Mouse (Mus musculus) hindbrain, embryonic 16.5 days (tissue): ENCODE data around the gene Tnfaip8l2. TPM values are rescaled to one million over a fixed set of nuclear protein-coding genes. Genes with fewer than 3 reads are reported as not detected.
A peak's percentile ranks its signal among the peaks of the same experiment; 100 is the strongest.

Source experiments
- ATAC-seq: fragments of 200-750 bp; cut with Nextera tagmentation; 2 replicates; pipeline ENCODE4 v1.8.0; 2017; ENCODE audit warnings: moderate TSS enrichment, moderate library complexity
- H3K27ac ChIP-seq: fragments of 300-500 bp; sonication (generic); 2 replicates; pipeline ENCODE4 v1.5.1; 2014; ENCODE audit warnings: low read depth, mild to moderate bottlenecking, control low read depth, low read length, moderate library complexity
- H3K27me3 ChIP-seq: fragments of 300-500 bp; sonication (generic); replicated peaks from 2 replicates; pipeline ENCODE4 v1.6.1; 2014; ENCODE audit warnings: low read length; ENCODE audit not compliant: control insufficient read depth, insufficient read depth
- H3K36me3 ChIP-seq: fragments of 300-500 bp; sonication (generic); 2 replicates; pipeline ENCODE4 v1.6.1; 2014; ENCODE audit warnings: mild to moderate bottlenecking, low read length, moderate library complexity, mixed read lengths; ENCODE audit not compliant: control insufficient read depth, insufficient read depth
- H3K4me1 ChIP-seq: fragments of 300-500 bp; sonication (generic); 2 replicates; pipeline ENCODE4 v1.6.1; 2014; ENCODE audit warnings: low read depth, low read length; ENCODE audit not compliant: control insufficient read depth, insufficient read depth
- H3K4me2 ChIP-seq: fragments of 300-500 bp; sonication (generic); 2 replicates; pipeline ENCODE4 v1.6.1; 2014; ENCODE audit warnings: mild to moderate bottlenecking, low read length, control low read depth, moderate library complexity
- H3K4me3 ChIP-seq: fragments of 300-500 bp; sonication (generic); 2 replicates; pipeline ENCODE4 v1.5.1; 2014; ENCODE audit warnings: mild to moderate bottlenecking, low read length, control low read depth, moderate library complexity
- H3K9ac ChIP-seq: fragments of 300-500 bp; sonication (generic); 2 replicates; pipeline ENCODE4 v1.6.1; 2014; ENCODE audit warnings: low read depth, mild to moderate bottlenecking, control low read depth, low read length, moderate library complexity
- H3K9me3 ChIP-seq: fragments of 300-500 bp; sonication (generic); 2 replicates; pipeline ENCODE4 v1.6.1; 2014; ENCODE audit warnings: mild to moderate bottlenecking, low read length, moderate library complexity; ENCODE audit not compliant: control insufficient read depth
- WGBS: fragments of 180-500 bp; shearing (Covaris S2); extraction: QIAGEN DNeasy Blood & Tissue Kit; methylation state at CpG from one replicate; pipeline ENCODE4 v1.1.7; 2014; 5-methylcytosine and 5-hydroxymethylcytosine counted together
- polyA plus RNA-seq: library from polyadenylated mRNA; unstranded; fragments of >200 nt; fragmentation: Nextera tagmentation; extraction: Ambion mirVana; gene quantifications from 2 replicates; pipeline ENCODE4 v1.2.1, GENCODE M21; 2015

Tnfaip8l2 gene
- polyA plus RNA-seq, 1 experiment from 2014 or later: 3.0 TPM

DNA sequence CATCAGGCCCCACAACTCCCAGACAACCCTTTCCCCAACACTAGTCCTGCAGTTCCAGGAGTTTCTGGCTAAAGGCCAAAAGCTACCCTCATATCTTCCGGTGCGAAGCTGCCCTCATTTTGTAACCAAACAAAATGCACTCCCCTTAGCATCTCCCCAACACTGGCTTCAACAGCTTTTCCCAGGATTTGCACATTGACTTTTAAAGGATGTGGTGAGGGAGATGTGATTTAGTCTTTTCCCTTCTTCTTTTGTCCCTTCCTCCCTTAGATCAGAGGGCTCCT is 20.1 kb upstream of the Tnfaip8l2 start:
- WGBS: 13% methylated on average over 2 of the region's 2 CpGs
- H3K9ac ChIP-seq: peak overlapping the region; percentile 86
- H3K4me2 ChIP-seq: peak overlapping the region; percentile 77
- H3K4me3 ChIP-seq: peak overlapping the region; percentile 82
- no peaks in the 10 kb centered on the region for H3K9me3 ChIP-seq
- H3K27me3 ChIP-seq: no peaks in the 10 kb centered on the region
- peaks cover 20% of the 10 kb centered on the region for H3K36me3 ChIP-seq
- ATAC-seq: no peak
- H3K4me1 ChIP-seq: peaks cover 36% of the 10 kb centered on the region
- H3K27ac ChIP-seq: peak overlapping the region; percentile 31; the same call in 1 of the 2 replicates

DNA sequence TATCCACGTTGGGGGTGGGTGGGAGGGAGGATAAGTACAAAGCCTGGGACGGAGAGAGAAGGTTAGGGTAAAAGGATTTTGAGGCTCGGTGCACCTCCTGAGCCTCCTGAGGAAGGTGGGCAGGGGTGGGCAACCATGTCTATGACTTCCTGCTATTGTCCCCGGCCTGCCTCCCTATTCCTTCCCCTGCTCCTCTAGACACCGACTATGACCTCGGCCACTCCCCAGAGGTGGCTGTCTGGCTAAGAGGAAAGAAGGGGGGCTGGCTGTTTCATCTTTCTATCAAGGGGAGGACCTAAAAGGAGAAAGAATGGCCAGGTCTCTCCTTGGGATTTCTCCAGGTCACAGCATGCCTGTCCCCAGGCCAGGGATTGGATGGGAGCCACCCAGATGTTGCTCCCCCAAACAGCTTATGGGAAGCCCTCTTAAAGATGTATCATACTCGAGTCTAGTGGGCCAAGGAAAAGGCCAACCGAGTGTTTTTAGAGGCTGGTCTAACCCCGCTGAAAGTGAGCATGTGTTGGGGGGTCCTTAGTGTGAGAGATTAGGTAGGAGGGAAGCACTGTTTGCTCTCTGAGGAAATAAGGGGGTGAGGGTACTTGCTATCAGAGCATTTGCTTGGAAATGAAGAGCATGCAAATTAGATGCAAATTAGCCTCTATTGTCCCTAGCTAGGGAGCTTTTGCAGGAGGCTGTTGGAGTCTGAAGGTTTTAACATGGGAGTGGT is 19.6 kb upstream of the Tnfaip8l2 start:
- 2% methylated on average over 9 of the region's 9 CpGs for WGBS
- peak overlapping the region; percentile 77 for H3K4me2 ChIP-seq
- ATAC-seq: no peak

DNA sequence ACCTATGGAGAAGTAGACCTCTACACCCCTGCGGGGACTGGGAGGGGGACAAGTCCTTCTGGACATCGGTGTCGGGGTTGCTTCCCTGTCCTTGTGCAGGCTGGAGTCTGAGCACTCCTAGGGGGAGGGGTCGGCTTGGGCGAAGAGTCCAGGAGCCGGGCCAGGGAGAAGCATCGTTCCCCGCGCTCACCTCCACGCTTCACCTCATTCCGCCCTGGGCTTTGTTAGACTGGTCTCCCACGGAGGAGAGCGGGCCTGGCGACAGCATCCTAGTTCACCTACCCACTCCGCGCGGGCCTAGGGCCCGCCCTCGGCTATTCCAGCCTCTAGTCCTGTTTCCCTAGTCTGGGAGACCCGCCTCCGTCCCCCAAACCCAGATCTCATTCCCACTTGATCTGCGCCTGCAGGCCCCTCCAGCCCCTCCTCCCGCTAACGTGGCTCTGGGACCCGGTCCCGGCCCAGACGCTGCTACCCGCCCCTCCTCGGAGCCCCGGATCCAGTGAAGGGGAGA is 18.9 kb upstream of the Tnfaip8l2 start:
- Histone ChIP-seq H3K4me3 (peak overlapping the region; percentile 82), H3K9me3 (no peaks in the 10 kb centered on the region), H3K4me2 (peak overlapping the region; percentile 77), H3K27me3 (no peaks in the 10 kb centered on the region), H3K9ac (peak overlapping the region; percentile 86), H3K4me1 (peaks cover 36% of the 10 kb centered on the region), H3K27ac (peak overlapping the region; percentile 82), H3K36me3 (peaks cover 13% of the 10 kb centered on the region)
- WGBS: under 1% methylated on average over 29 of the region's 30 CpGs
- ATAC-seq: peak; percentile 6; the same call in 1 of the 2 replicates

More for the DNA sequence above, 19.6 kb upstream of the Tnfaip8l2 start:
- H3K27me3 ChIP-seq: no peaks in the 10 kb centered on the region
- no peaks in the 10 kb centered on the region for H3K9me3 ChIP-seq
- H3K27ac ChIP-seq: peak overlapping the region; percentile 82
- peaks cover 15% of the 10 kb centered on the region for H3K36me3 ChIP-seq
- peaks cover 36% of the 10 kb centered on the region for H3K4me1 ChIP-seq
- peak overlapping the region; percentile 82 for H3K4me3 ChIP-seq
- peak overlapping the region; percentile 86 for H3K9ac ChIP-seq

DNA sequence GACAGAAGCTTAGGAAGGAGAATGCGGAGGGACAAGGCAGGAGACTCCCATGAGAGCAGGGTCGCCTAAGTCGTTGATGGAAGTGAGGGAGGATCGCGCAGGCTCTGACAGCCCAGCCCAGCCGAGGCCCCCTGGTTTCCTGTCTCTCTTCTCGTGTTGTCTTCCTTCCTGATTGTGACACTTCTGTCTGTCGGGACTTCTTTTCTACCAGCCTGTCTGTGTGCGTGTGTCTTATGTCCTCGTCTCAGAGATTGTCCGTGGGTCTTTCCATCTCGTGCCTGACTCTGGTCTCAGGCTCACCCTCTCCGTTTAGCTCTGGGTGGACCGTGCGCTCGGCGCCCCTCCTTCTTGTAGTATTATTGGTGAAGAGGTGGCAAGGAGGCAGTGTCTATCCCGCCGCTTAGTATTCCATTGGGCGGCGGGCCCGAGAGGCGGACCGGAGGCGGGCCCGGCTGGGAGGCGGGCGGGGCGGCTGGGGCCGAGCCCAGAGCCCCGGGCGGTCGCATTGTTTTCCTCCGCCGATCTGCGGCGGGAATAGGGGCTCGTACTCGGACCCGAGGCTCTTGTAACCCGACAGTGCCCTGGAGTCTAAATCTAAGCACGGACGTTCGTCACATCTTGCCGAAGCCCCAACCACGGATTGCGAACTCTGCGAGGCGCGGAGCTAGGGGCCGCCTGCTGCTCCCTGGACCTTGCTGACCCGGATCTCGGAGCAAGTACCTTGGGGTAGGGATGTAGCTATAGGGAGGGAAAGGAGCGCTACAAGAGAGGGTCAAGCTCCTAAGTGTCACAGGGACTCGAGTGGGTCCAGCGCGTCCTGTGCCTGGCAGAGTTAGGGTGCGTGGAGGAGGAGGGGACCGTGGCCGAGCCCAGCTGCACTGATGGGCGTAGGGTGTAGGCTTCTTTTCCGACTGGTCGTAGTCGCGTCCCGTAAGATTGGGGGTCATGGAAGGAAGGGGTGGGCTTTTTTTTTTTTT is 18.1 kb upstream of the Tnfaip8l2 start, which contains the start of gene Sema6c:
Gene Sema6c, plus strand, starts transcription at position 471 of the 977 bp plus-strand sequence.
- Histone ChIP-seq H3K27me3 (no peaks in the 10 kb centered on the region), H3K9me3 (no peaks in the 10 kb centered on the region), H3K36me3 (peaks cover 10% of the 10 kb centered on the region), H3K4me1 (peaks cover 36% of the 10 kb centered on the region), H3K4me3 (peak within 1 kb of the TSS; percentile 82), H3K9ac (peak within 1 kb of the TSS; percentile 86), H3K27ac (peak within 1 kb of the TSS; percentile 82), H3K4me2 (peak within 1 kb of the TSS; percentile 77)
- under 1% methylated on average over 63 of the region's 66 CpGs for WGBS
- ATAC-seq: peak; percentile 97

DNA sequence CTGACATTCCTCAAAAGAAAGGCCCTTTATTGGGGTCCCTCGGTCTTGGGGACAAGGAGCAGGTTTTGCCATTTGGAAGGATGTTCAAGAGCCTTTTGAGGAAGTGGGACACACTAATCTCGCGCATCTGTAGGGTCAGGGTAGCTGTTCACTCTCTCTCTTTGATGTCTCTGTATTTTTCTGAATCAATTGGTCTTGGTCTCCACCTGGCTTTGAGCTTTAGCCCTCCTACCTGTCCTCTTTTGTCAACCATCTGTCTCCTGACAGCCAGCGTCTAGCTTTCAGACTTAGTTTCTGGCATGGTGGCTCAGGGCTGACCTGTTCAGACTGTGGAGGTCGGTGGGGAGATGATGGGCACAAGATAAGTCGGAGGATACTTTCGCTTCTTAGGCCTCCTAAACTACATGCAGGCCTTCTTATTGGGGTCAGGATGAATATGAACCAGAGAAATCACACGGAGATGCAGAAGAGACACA is 17.4 kb upstream of the Tnfaip8l2 start:
- Histone ChIP-seq H3K27ac (peak overlapping the region; percentile 74), H3K9me3 (no peaks in the 10 kb centered on the region), H3K4me1 (peaks cover 33% of the 10 kb centered on the region), H3K36me3 (peaks cover 3% of the 10 kb centered on the region), H3K4me2 (peak overlapping the region; percentile 77), H3K27me3 (no peaks in the 10 kb centered on the region), H3K4me3 (peak overlapping the region; percentile 82), H3K9ac (peak overlapping the region; percentile 67)
- ATAC-seq: no peak
- WGBS: 15% methylated on average over 8 of the region's 8 CpGs

DNA sequence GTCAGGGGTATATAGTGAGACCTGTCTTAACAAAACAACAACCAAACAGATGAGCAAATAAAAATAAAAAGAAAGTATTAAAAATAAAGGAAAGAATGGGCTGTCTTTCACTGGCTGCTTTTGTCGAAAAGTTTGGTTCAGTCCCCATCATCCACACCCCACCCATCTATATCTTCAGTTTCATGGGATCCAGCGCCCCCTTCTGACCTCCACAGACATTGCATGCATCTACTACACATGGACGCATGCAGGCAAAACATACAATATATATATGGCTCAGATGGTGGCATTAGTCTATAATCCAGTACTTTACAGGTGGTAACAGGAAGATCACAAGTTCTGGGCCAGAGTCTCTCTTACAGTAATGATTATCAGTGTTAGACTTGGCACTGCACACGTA is 11.7 kb upstream of the Tnfaip8l2 start:
- Histone ChIP-seq H3K27ac (no peak overlapping the region), H3K4me3 (no peak overlapping the region), H3K27me3 (no peaks in the 10 kb centered on the region), H3K4me2 (no peak overlapping the region), H3K4me1 (no peaks in the 10 kb centered on the region), H3K36me3 (no peaks in the 10 kb centered on the region), H3K9ac (no peak overlapping the region), H3K9me3 (no peaks in the 10 kb centered on the region)
- no peak for ATAC-seq
- WGBS: 52% methylated on average over 4 of the region's 4 CpGs

DNA sequence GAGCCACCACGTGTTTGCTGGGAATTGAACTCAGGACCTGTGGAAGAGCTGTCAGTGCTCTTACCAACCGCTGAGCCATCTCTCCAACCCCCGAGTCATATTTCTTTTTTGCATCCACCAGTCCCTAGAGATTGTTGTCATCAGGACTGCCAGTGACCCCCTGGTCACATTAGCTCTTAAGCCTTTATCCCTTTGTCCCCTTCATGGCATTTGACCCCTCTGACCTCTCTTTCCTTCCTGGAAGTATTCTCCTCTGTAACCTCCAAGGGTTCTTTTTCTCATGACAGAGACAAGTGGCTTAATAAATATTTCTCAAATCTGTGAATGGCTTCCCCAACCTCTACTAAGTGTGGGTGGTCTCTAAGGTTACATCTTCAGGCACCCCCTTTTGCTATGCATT is 5.8 kb upstream of the Tnfaip8l2 start:
- Histone ChIP-seq H3K4me1 (no peaks in the 10 kb centered on the region), H3K27me3 (no peaks in the 10 kb centered on the region), H3K9me3 (no peaks in the 10 kb centered on the region), H3K4me3 (no peak overlapping the region), H3K9ac (no peak overlapping the region), H3K36me3 (no peaks in the 10 kb centered on the region), H3K27ac (no peak overlapping the region), H3K4me2 (no peak overlapping the region)
- 35% methylated on average over 3 of the region's 3 CpGs for WGBS
- ATAC-seq: no peak

DNA sequence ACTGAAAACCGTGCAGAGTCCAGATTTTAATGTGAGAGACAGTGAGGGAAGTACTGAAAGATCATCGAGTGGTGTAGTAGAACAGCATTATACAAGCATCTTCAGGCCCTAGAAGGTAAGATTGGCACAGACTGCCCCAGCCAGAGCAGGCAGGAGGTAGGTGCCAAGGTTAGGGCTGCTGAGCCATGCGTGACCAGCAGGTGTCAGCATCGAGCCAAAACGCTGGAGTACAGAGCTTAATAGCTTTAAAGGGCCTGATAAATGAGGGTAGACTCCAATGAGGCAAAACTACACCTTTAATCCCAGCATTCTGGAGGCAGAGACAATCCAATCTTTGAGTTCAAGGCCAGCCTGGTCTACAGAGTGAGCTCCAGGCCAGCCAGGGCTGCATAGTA is 454 bp upstream of the Tnfaip8l2 start:
- H3K4me2 ChIP-seq: no peak overlapping the region
- H3K36me3 ChIP-seq: peaks cover 8% of the 10 kb centered on the region; the same call in 1 of the 2 replicates
- no peak overlapping the region for H3K9ac ChIP-seq
- H3K4me1 ChIP-seq: no peaks in the 10 kb centered on the region
- no peak overlapping the region for H3K4me3 ChIP-seq
- peak; percentile 69; the same call in 1 of the 2 replicates for ATAC-seq
- H3K27ac ChIP-seq: no peak overlapping the region
- no peaks in the 10 kb centered on the region for H3K9me3 ChIP-seq
- H3K27me3 ChIP-seq: no peaks in the 10 kb centered on the region
- 6% methylated on average over 5 of the region's 5 CpGs for WGBS

DNA sequence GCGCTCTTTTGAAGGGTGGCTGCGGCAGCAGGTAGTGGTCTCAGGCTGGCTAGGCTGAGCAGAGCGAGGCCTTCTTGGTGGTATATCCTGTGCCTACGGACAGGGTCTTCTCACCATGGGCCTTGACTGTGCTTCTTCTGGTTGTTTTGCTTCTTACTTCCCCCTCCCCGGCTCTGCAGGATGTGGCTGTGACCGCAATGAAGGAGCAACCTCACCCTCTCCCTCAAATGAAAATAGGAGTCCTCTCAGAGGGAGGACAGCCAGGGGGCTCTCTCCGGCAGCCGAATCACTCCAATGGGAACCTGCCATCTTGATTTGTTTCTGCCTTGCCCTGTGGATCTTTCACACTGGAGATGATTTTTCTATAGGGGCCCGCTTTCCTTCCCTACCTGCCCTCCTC is 686 bp downstream of the Tnfaip8l2 start:
- H3K9ac ChIP-seq: no peak overlapping the region
- H3K27ac ChIP-seq: no peak overlapping the region
- H3K4me2 ChIP-seq: no peak overlapping the region
- no peak overlapping the region for H3K4me3 ChIP-seq
- H3K36me3 ChIP-seq: peaks cover 8% of the 10 kb centered on the region; the same call in 1 of the 2 replicates
- 94% methylated on average over 9 of the region's 9 CpGs for WGBS
- no peaks in the 10 kb centered on the region for H3K9me3 ChIP-seq
- no peak for ATAC-seq
- H3K4me1 ChIP-seq: no peaks in the 10 kb centered on the region
- no peaks in the 10 kb centered on the region for H3K27me3 ChIP-seq
